Mouse (Mus musculus): ENCODE measurements around the gene Fam174b. TPM values are rescaled to one million over a fixed set of nuclear protein-coding genes. Genes with fewer than 3 reads are reported as not detected.

Fam174b gene
- polyA plus RNA-seq, 1 experiment from 2014 or later: 44.5 TPM

GRCm38 (mm10) chr7:73730430-73731022 is 9.6 kb upstream of the Fam174b start:
- 59% methylated on average over 10 of the region's 10 CpGs for WGBS
- H3K4me1 ChIP-seq: no peaks in the 10 kb centered on the region
- H3K4me2 ChIP-seq (replicated peaks): no peak overlapping the region
- H3K9ac ChIP-seq (replicated peaks): no peak overlapping the region
- no peak overlapping the region for H3K27ac ChIP-seq (replicated peaks)
- no peak for ATAC-seq (ENCODE audit: low FRiP score, low read depth)
- H3K27me3 ChIP-seq: no peaks in the 10 kb centered on the region
- no peaks in the 10 kb centered on the region for H3K36me3 ChIP-seq
- H3K9me3 ChIP-seq: no peaks in the 10 kb centered on the region
- no peak overlapping the region for H3K4me3 ChIP-seq

GRCm38 (mm10) chr7:73736046-73736445 is 4.1 kb upstream of the Fam174b start:
- H3K4me3 ChIP-seq: no peak overlapping the region
- no peak overlapping the region for H3K4me2 ChIP-seq (replicated peaks)
- no peak overlapping the region for H3K27ac ChIP-seq (replicated peaks)
- H3K36me3 ChIP-seq: no peaks in the 10 kb centered on the region
- ATAC-seq (ENCODE audit: low FRiP score, low read depth): no peak
- H3K4me1 ChIP-seq: peaks cover 10% of the 10 kb centered on the region
- H3K9ac ChIP-seq (replicated peaks): no peak overlapping the region
- WGBS: 64% methylated on average over 2 of the region's 2 CpGs
- H3K9me3 ChIP-seq: no peaks in the 10 kb centered on the region
- H3K27me3 ChIP-seq: peaks cover 27% of the 10 kb centered on the region

- 55% methylated on average over 5 of the region's 5 CpGs for WGBS
- Histone ChIP-seq H3K4me1 (peaks cover 13% of the 10 kb centered on the region), H3K36me3 (no peaks in the 10 kb centered on the region), H3K9ac (replicated peaks) (no peak overlapping the region), H3K27ac (replicated peaks) (no peak overlapping the region), H3K27me3 (peaks cover 47% of the 10 kb centered on the region), H3K4me3 (peak overlapping the region; percentile 61), H3K9me3 (no peaks in the 10 kb centered on the region), H3K4me2 (replicated peaks) (peak overlapping the region; percentile 98)
- ATAC-seq (ENCODE audit: low FRiP score, low read depth): no peak
Measured at GRCm38 (mm10) chr7:73741392-73741791, 1.3 kb downstream of the Fam174b start.

- no peaks in the 10 kb centered on the region for H3K36me3 ChIP-seq
- H3K4me1 ChIP-seq: peaks cover 17% of the 10 kb centered on the region
- 82% methylated on average over 6 of the region's 6 CpGs for WGBS
- H3K9ac ChIP-seq (replicated peaks): no peak overlapping the region
- ATAC-seq (ENCODE audit: low FRiP score, low read depth): no peak
- peak overlapping the region; percentile 98; the same call in 1 of the 2 replicates for H3K4me2 ChIP-seq (replicated peaks)
- H3K27me3 ChIP-seq: peaks cover 47% of the 10 kb centered on the region
- H3K27ac ChIP-seq (replicated peaks): no peak overlapping the region
- H3K4me3 ChIP-seq: peak overlapping the region; percentile 4; the same call in 1 of the 2 replicates
- no peaks in the 10 kb centered on the region for H3K9me3 ChIP-seq
Measured at GRCm38 (mm10) chr7:73741841-73742240, 1.7 kb downstream of the Fam174b start.

GRCm38 (mm10) chr7:73743144-73743543 is 3.0 kb downstream of the Fam174b start:
- WGBS: 83% methylated on average over 8 of the region's 8 CpGs
- H3K9me3 ChIP-seq: 0 out of 2 replicates have a peak, but pooled peaks cover 5% of the 10 kb centered on the region
- no peak overlapping the region for H3K27ac ChIP-seq (replicated peaks)
- H3K36me3 ChIP-seq: no peaks in the 10 kb centered on the region
- no peak overlapping the region for H3K9ac ChIP-seq (replicated peaks)
- no peak for ATAC-seq (ENCODE audit: low FRiP score, low read depth)
- H3K27me3 ChIP-seq: peaks cover 50% of the 10 kb centered on the region
- no peak overlapping the region for H3K4me2 ChIP-seq (replicated peaks)
- H3K4me1 ChIP-seq: peaks cover 19% of the 10 kb centered on the region
- no peak overlapping the region for H3K4me3 ChIP-seq

- H3K4me3 ChIP-seq: no peak overlapping the region
- no peak overlapping the region for H3K27ac ChIP-seq (replicated peaks)
- H3K36me3 ChIP-seq: no peaks in the 10 kb centered on the region
- peaks cover 45% of the 10 kb centered on the region for H3K27me3 ChIP-seq
- H3K4me2 ChIP-seq (replicated peaks): no peak overlapping the region
- H3K9me3 ChIP-seq: 0 out of 2 replicates have a peak, but pooled peaks cover 7% of the 10 kb centered on the region
- no peak overlapping the region for H3K9ac ChIP-seq (replicated peaks)
- H3K4me1 ChIP-seq: peaks cover 19% of the 10 kb centered on the region
- no peak for ATAC-seq (ENCODE audit: low FRiP score, low read depth)
- 81% methylated on average over 10 of the region's 10 CpGs for WGBS
Measured at GRCm38 (mm10) chr7:73743831-73744370, 3.8 kb downstream of the Fam174b start.

GRCm38 (mm10) chr7:73745903-73746302 is 5.8 kb downstream of the Fam174b start:
- no peak overlapping the region for H3K4me2 ChIP-seq (replicated peaks)
- H3K27ac ChIP-seq (replicated peaks): no peak overlapping the region
- no peak overlapping the region for H3K9ac ChIP-seq (replicated peaks)
- H3K4me3 ChIP-seq: no peak overlapping the region
- H3K36me3 ChIP-seq: no peaks in the 10 kb centered on the region
- H3K9me3 ChIP-seq: 0 out of 2 replicates have a peak, but pooled peaks cover 7% of the 10 kb centered on the region
- H3K27me3 ChIP-seq: peaks cover 25% of the 10 kb centered on the region
- ATAC-seq (ENCODE audit: low FRiP score, low read depth): no peak
- 87% methylated on average over 5 of the region's 5 CpGs for WGBS
- peaks cover 10% of the 10 kb centered on the region for H3K4me1 ChIP-seq

GRCm38 (mm10) chr7:73746836-73747235 is 6.7 kb downstream of the Fam174b start:
- Histone ChIP-seq H3K27me3 (peaks cover 16% of the 10 kb centered on the region), H3K36me3 (no peaks in the 10 kb centered on the region), H3K4me1 (peaks cover 5% of the 10 kb centered on the region; the same call in 1 of the 2 replicates), H3K4me3 (no peak overlapping the region), H3K9me3 (0 out of 2 replicates have a peak, but pooled peaks cover 7% of the 10 kb centered on the region), H3K9ac (replicated peaks) (no peak overlapping the region), H3K27ac (replicated peaks) (no peak overlapping the region), H3K4me2 (replicated peaks) (no peak overlapping the region)
- no peak for ATAC-seq (ENCODE audit: low FRiP score, low read depth)
- 48% methylated on average over 4 of the region's 4 CpGs for WGBS

GRCm38 (mm10) chr7:73747531-73747930 is 7.4 kb downstream of the Fam174b start:
- 0 out of 2 replicates have a peak, but pooled peaks cover 7% of the 10 kb centered on the region for H3K9me3 ChIP-seq
- H3K36me3 ChIP-seq: no peaks in the 10 kb centered on the region
- H3K27ac ChIP-seq (replicated peaks): no peak overlapping the region
- H3K4me1 ChIP-seq: peaks cover 5% of the 10 kb centered on the region; the same call in 1 of the 2 replicates
- H3K4me3 ChIP-seq: no peak overlapping the region
- 85% methylated on average over 3 of the region's 3 CpGs for WGBS
- peaks cover 11% of the 10 kb centered on the region; the same call in 1 of the 2 replicates for H3K27me3 ChIP-seq
- H3K4me2 ChIP-seq (replicated peaks): no peak overlapping the region
- ATAC-seq (ENCODE audit: low FRiP score, low read depth): no peak
- no peak overlapping the region for H3K9ac ChIP-seq (replicated peaks)

- Histone ChIP-seq H3K4me2 (replicated peaks) (no peak overlapping the region), H3K36me3 (no peaks in the 10 kb centered on the region), H3K9me3 (0 out of 2 replicates have a peak, but pooled peaks cover 7% of the 10 kb centered on the region), H3K9ac (replicated peaks) (no peak overlapping the region), H3K27me3 (0 out of 2 replicates have a peak, but pooled peaks cover 3% of the 10 kb centered on the region), H3K4me3 (no peak overlapping the region), H3K27ac (replicated peaks) (no peak overlapping the region), H3K4me1 (peaks cover 5% of the 10 kb centered on the region; the same call in 1 of the 2 replicates)
- no peak for ATAC-seq (ENCODE audit: low FRiP score, low read depth)
- 88% methylated on average over 5 of the region's 5 CpGs for WGBS
Measured at GRCm38 (mm10) chr7:73748437-73749108, 8.5 kb downstream of the Fam174b start.

GRCm38 (mm10) chr7:73749339-73749738 is 9.2 kb downstream of the Fam174b start:
- Histone ChIP-seq H3K4me1 (peaks cover 9% of the 10 kb centered on the region; the same call in 1 of the 2 replicates), H3K36me3 (no peaks in the 10 kb centered on the region), H3K9me3 (0 out of 2 replicates have a peak, but pooled peaks cover 7% of the 10 kb centered on the region), H3K4me3 (no peak overlapping the region), H3K27ac (replicated peaks) (no peak overlapping the region), H3K9ac (replicated peaks) (no peak overlapping the region), H3K4me2 (replicated peaks) (no peak overlapping the region), H3K27me3 (0 out of 2 replicates have a peak, but pooled peaks cover 3% of the 10 kb centered on the region)
- no peak for ATAC-seq (ENCODE audit: low FRiP score, low read depth)
- WGBS: 89% methylated on average over 2 of the region's 2 CpGs

GRCm38 (mm10) chr7:73749983-73750382 is 9.9 kb downstream of the Fam174b start:
- WGBS: 93% methylated on average over 7 of the region's 7 CpGs
- no peak for ATAC-seq (ENCODE audit: low FRiP score, low read depth)
- Histone ChIP-seq H3K9ac (replicated peaks) (no peak overlapping the region), H3K36me3 (no peaks in the 10 kb centered on the region), H3K4me1 (peaks cover 9% of the 10 kb centered on the region; the same call in 1 of the 2 replicates), H3K27me3 (0 out of 2 replicates have a peak, but pooled peaks cover 3% of the 10 kb centered on the region), H3K4me3 (no peak overlapping the region), H3K27ac (replicated peaks) (no peak overlapping the region), H3K9me3 (0 out of 2 replicates have a peak, but pooled peaks cover 7% of the 10 kb centered on the region), H3K4me2 (replicated peaks) (no peak overlapping the region)
